Mouse (Mus musculus): ENCODE measurements around the gene Cnih4.

Cnih4 gene

DNA sequence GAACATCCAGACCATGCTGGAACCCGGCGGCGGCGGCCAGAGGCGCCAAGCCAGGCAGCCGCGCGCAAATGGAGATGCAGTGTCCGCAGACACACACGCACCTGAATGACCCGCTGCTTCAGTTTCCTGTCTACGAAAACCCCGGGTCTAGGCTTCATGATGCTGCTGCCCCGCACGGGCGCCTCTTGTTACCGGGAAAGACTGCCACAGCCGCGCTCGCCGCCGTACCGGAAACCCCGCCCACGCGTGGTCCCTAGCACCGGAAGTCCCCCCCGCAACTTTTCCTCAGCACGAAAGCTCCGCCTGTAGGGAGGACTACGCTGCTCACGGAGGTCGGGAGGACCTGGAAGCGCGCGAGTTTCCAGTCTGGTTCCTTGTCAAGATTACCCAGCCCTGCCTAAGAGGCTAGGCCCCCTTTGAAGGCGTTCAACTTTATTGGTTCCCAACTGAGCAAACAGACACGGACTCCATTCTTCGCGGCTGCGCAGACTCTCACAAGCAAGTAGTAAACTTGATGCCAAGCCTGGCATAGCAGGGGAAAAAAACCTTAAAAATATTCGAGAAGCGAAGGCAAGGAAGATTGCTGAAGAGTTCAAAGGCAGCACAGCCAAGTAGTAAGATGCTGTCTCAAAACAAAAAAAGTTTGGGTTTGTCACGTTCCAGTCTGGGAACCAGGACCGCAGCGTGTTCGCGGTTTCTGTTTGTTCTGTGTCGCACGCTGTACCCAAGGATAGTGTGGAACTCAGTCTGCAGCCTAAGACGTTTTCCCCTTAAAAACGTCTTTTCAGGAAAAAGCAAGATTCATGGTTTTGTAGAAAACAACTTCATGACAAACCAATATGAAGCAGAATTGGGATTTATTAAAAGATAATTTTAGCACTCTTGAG, at the start of gene Cnih4, which contains the start of gene Nvl:
TSS of gene Cnih4 (plus strand) at position 744 of the 887 bp plus-strand sequence.
TSS of gene Nvl (minus strand) at position 255 of the 887 bp plus-strand sequence.
- DNase-seq (ENCODE audit: inconsistent age in 2 of 2, low spot score in 1 of 2), result peak; percentile 93 to 98

DNA sequence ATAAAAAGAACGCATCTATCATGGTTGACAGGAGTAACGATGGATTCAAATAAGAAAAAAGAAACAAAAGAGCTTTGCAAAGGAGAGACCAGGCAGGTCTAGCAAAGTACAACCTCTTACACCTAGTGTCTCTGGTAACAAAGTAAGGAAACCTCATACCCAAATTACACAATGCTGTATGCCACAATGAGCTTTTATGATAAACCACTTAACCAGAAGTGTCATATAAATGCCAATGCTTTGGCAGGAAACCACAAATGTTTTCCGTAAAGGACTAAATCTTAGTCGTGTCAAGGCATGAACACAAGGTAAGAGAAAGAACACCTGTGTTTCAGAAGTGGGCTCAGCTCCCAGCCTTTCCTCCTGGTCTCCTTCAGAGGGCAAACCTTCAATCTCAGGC, 27.4 kb upstream of the Cnih4 start:
- DNase-seq (ENCODE audit: inconsistent age in 2 of 2, low spot score in 1 of 2), result no peak

DNA sequence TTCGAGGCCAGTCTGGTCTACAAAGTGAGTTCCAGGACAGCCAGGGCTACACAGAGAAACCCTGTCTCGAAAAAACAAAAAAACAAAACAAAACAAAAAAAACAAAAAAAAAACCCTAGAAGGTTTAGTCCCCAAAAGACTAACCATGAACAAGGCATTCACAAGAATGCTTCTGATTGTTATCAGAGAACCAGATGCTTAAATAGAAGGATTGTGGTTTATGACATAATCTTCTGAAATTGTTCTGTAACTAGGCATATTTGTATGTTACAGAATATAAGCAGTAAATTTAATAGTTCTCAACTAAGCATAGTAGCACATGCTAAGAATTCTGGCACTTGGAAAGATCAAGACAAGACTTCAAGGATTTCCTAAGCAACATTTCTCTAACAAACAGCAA, 20.3 kb upstream of the Cnih4 start:
- no peak for DNase-seq (ENCODE audit: inconsistent age in 2 of 2, low spot score in 1 of 2)

DNA sequence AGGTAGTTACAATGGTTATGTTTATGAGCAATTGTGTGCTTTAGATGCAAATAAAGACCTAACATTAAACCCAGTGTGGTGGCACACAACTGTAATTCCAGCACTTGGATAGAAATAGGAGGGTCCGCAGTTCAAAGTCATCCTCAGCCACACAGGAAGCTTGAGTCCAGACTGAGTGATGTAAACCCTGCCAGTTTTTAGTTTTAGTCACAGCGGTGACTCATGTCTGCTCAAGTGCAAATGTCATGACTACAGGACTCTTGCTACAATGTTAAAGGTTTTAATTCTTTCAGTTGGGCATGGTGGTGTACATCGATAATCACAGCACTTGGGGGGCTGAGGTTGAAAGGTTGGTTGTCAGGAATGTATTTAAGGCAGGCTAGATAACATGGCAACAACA, 18.6 kb upstream of the Cnih4 start:
- DNase-seq (ENCODE audit: inconsistent age in 2 of 2, low spot score in 1 of 2), result peak; percentile 56 to 77

DNA sequence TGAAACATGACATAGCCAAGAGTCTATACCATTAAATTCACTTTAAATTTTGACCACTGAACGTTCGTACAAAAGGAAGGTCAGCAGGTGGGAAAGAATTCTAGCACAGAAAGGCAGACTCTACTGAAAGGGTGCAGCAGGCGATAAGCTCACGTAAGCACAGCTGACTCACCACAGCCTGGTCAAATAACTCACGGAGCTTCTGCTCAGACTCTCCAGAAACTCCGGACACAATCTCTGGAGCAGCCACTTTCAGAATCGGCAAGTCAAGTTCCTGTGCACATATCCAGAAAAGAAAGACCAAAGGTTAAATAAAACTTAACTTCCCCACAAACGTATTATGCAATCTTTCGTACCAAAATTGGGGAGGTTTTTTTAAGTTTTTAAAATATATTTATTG, 17.7 kb upstream of the Cnih4 start:
- DNase-seq (ENCODE audit: inconsistent age in 2 of 2, low spot score in 1 of 2), result peak; percentile 59 to 76

DNA sequence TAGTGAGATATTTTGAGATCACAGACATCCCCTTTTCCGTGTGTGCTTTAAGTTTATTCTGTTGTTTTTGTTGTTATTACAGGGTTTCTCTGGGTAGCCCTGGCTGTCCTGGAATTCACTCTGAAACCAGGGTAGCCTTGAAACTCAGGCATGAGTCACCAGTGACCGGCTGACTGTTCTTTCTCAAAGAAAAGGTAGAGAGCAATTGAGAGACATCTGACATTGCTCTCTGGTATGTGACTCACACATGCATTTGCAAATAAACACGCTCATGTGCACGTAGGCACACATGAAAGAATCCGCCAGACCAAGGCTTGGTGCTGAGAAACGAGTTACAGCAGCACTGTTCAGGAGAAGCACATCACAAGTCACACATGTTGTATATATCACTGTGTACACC, 12.6 kb upstream of the Cnih4 start:
- peak; percentile 80 to 90 for DNase-seq (ENCODE audit: inconsistent age in 2 of 2, low spot score in 1 of 2)

DNA sequence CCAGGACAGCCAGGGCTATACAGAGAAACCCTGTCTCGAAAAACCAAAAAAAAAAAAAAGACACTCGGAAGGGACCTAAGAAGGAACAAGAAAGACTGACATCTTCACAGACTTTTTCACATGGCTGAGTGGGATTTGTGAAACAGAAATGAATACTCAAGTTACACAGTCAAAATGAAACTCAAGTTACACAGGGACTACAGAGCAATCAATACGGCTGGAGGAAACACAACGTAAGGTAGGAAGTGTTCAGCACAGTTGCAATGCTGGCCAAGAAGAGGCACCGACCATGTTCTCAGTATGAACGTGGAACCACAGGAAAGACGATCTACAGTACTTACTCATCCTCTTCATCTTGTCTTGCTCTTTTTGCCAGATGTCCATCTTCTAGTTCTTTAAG, 5.8 kb upstream of the Cnih4 start:
- DNase-seq (ENCODE audit: inconsistent age in 2 of 2, low spot score in 1 of 2), result no peak

DNA sequence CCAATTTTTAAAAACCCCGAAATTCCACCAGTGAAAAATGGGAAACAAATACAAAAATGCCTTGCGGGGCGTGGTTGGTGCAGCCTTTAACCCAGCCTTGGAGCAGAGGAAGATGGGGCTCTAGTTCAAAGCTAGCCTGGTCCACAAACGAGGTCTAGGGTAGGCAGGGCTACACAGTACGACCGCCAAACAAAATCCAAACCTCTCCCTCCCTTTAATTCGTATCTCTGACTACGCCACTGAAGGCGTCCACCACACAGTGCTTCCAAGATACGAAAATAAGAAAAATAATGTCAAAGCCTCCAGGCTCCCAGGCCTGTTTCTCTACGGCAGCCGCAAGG, 914 bp upstream of the Cnih4 start:
- DNase-seq (ENCODE audit: inconsistent age in 2 of 2, low spot score in 1 of 2), result no peak

DNA sequence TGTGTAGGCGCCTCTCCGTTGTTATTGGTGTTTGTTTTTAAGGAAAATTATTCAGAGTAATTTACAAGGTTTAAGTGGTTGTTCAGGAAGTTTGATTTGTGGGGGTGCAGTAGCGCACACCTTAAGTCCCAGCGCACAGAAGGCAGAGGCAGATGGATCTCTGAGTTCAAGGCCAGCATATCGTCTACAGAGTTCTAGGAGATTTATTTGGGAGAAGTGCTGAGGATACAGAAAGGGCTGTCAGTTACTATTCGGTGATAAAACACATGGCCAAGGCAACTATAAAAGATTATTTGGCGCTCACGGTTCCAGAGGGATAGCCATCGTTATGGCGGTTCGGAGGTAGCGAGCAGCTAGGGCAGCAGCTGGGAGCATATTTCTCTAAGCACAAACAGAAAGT, 473 bp downstream of the Cnih4 start:
- DNase-seq (ENCODE audit: inconsistent age in 2 of 2, low spot score in 1 of 2), result peak; percentile 24 to 66

DNA sequence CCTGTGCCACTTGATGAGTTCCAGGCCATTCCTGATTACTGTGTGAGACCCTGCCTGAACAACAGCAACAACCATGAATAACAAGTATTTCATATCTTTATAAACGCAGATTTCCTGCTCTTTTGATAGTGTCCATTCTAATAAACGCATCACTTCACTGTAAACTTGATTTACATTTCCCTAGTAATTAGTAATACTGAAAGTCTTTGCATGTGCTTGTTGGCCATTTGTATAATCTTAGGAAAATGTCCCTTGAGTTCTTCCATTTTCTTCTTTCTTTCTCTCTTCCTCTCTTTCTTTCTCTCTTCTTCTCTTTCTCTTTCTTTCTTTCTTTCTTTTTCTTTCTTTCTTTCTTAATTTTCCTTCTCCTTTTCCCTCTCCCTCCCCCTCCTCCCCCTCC, 1.7 kb downstream of the Cnih4 start:
- DNase-seq (ENCODE audit: inconsistent age in 2 of 2, low spot score in 1 of 2), result no peak

DNA sequence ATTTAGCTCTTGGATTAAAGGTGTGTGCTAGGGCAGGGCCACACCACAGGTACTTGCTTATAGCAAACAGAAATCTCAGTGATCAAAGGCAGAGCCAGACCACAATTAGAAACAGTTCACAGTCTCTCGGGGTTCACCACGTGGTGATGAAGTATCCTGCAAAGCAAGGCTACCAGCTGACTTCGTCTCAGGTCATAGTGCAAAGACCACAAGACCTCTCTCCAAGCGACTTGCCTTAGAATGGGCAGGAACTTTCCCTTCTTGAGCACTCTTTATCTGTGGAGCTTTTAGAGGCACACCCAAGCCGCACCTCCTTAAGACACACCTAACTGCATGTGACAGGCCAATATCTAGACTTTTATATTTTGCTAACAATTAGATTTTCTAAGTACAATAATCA, 4.0 kb downstream of the Cnih4 start:
- DNase-seq (ENCODE audit: inconsistent age in 2 of 2, low spot score in 1 of 2), result no peak

DNA sequence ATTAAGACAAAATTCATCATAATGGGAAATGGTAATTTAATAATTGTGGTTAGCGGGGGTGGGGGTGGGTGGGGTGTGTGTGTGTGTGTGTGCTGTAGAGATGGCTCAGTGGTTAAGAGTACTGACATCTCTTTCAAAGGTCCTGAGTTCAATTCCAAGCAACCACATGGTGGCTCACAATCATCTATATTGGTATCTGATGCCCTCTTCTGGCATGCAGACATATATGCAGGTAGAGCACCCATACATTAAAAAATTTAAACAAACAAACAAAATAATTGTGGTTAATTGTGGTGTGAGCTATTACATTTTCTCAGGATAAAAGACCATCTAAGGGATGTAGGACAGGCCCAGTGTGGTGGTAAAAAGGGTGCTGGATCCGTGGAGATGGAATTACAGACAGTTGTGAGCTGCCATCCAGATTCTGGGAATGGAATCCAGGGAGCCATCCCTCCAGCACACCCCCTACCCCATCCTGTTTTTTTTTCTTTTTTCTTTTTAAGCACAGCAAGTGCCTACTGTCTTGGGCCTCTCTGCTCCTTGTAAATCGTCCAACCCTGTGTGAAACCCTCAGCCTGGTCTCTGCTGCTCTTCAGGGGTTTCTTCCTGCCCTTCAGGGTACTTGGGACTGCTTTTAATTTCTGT, 5.0 kb downstream of the Cnih4 start:
- no peak for DNase-seq (ENCODE audit: inconsistent age in 2 of 2, low spot score in 1 of 2)

DNA sequence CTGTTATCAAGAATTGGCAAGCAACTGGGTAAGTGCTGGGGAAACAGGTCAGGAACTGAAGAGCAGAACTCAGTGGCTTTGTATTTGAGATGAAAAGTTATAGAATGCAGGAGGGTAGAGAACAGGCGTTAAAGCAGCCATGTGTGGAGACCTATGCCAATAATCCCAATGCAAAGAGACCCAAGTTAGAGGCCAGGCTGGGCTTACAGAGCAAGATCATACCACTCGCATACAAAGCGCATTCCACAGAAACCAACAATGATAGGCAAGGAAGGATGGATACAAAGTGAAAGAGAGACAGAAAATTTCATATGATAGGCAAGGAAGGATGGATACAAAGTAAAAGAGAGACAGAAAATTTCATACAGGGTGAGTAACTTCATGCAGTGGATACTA, 5.9 kb downstream of the Cnih4 start:
- DNase-seq (ENCODE audit: inconsistent age in 2 of 2, low spot score in 1 of 2), result no peak

DNA sequence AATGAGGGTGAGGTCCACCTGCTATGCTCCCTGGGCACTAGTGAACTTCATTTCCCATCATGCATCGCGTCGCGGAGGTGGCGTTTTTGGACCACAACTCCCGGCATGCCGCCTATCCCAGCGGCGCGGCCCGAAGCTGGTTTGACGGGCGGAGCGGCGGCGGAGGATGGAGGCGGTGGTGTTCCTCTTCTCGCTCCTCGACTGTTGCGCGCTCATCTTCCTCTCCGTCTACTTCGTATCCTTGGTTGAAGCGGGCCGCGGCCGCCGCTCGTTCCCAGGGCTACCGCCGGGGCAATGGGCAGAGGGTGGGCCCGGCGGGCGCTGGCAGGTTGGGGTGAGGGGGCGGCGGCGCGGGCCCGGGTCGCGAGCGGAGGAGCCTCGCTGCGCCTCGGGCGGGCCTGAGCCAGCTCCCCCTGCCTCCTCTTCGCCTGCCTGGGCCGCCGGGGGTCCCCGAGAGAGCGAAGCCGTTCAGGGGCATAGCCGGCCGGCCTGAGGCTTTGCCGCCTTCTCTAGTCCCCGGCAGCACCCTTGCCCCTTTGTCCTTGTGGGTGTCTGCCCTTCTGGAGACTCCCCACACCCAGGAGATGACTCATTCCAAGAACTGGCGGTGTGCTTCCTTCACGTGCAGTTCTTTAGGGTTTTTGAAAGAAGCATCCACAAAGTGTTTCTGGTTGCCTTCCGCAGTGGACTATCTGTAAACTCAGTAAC, 6.5 kb downstream of the Cnih4 start:
- DNase-seq (ENCODE audit: inconsistent age in 2 of 2, low spot score in 1 of 2), result peak; percentile 90 to 96

DNA sequence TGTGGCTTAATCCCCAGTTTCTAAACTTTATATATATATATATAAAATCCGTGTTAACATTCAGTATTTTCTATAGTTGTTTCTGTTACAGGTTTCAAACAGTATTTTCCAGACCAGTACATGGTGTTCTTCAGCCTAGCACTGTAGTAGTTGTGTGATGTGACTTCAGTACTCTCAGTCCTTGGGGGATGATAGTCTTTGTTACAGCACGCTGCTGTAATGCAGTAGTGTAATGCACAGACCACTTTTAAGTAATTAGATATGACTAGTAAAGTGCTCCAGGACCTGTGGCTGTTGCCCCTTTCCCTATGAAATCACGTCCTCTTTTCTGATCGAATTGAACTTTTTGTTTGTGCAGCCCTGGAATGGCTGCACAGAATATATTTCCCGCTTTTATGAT, 7.0 kb downstream of the Cnih4 start:
- no peak for DNase-seq (ENCODE audit: inconsistent age in 2 of 2, low spot score in 1 of 2)

DNA sequence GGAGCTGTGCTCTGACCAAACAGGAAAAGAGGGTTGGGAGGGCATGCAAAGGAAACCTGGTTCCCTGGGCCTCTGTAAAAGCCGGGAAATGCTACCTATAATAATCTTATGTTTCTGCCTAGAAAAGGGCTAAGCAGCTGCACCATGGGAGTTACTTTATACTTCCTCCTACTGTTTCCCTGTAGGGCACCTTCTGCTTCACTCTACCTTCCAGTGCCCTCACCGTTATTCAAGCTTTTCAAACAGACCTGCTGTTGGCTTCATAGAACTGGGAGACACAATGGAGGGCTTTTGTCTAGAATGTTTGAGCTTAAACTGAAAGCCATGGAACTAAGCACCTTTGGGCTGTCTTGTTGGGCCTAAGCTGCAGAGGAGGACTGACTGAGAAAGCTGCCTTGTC, 23.3 kb downstream of the Cnih4 start:
- DNase-seq (ENCODE audit: inconsistent age in 2 of 2, low spot score in 1 of 2), result no peak

DNA sequence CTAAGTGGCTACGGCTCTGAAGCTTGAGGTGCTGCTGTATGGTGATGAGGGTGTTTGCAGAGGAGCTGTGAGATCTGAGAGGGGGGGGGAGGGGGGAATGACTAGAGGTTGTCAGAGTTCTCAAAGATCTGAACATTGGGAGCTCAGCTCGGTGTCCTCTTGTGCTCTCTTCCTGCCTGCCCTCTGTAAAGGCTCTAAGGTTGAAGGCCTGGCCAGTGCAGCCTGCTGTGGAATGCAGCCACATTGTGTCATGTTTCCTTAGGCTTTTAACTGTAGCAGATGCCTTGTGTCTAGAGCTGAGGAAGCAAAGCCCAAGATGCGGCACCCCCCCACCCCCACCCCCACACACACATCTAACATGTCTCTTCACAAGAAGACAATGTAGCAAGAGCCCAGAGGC, 23.9 kb downstream of the Cnih4 start:
- DNase-seq (ENCODE audit: inconsistent age in 2 of 2, low spot score in 1 of 2), result no peak

DNA sequence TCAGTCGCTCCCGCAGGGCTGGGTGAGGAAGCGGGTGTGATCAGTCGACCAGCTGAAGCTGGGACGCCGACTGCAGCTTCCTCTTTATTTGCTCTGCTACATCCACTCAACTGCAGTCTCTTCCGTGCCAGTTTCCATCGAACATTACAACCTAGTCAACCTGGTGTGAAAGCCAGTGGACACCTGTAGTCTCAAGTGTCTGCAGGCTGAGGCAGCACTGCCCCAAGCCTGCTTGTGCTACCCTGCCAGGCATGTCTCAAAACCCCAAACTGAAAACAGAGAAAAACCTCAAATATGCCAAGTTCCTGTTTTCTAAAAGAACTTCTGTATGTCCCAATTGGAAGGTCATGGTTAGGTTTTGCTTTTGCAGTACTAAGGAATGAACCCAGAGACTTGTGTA, 25.7 kb downstream of the Cnih4 start:
- DNase-seq (ENCODE audit: inconsistent age in 2 of 2, low spot score in 1 of 2), result no peak

DNA sequence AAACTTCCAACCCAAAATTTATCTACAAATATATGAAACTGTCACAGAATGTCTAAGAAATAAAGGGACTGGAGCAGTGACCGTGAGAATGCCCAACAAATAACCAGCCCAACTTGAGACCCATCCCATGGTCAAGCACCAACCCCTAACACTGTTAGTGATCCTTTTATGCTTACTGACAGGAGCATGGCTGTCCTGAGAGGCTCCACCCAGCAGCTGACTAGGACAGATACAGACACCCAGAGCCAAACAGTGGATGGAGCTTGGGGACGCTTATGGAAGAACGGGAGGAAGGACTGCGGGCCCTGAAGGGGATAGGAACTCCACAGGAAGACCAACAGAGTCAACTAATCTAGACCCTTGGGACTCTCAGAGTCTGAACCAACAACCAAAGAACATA, 44.4 kb downstream of the Cnih4 start:
- peak in 1 of 2 experiments; percentile 18 for DNase-seq (ENCODE audit: inconsistent age in 2 of 2, low spot score in 1 of 2)

DNA sequence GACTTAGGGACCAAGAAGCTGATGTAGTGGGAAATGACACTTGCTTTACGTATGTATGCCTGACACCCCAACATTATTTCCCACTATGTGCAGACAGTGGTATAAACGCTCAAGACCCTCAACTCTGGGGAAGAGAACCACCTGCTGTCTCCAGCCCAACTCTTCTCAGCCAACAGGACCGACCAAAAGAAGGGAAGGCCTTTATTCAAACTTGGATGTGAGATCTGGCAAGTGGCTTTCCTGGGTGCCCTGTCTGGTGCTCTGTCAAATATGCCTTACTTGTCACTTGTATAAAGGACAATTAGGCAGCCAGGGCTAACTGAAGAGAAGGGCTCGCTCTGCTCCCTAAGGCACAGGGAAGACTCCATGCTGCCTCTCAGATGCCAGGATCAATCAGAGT, 55.0 kb downstream of the Cnih4 start:
- DNase-seq (ENCODE audit: inconsistent age in 2 of 2, low spot score in 1 of 2), result no peak

DNA sequence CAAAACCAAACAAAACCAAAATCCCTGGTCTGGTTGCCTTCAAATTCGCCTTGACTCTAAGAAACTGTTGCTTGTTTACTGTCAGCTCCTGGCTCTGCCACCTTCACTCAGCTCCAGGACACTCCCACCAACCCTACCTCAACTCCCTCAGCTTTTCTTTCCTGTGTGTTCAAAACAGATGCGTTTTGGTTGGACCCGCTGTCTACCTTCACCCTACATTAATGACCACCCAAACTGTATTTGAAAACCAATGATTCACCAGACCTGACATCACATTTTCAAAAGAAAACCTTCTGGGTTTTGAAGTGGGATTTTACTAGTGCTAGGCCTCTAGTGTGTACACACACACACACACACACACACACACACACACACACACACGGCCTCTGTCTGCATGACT, 65.7 kb downstream of the Cnih4 start:
- DNase-seq (ENCODE audit: inconsistent age in 2 of 2, low spot score in 1 of 2), result no peak
